Mouse (Mus musculus) neural tube, embryonic 13.5 days (tissue): ENCODE results near the gene Corin. TPM values are rescaled to one million over a fixed set of nuclear protein-coding genes. Genes with fewer than 3 reads are reported as not detected.

Source experiments
- ATAC-seq: fragments of 200-750 bp; cut with Nextera tagmentation; 2 replicates; pipeline ENCODE4 v1.8.0; 2017; ENCODE audit warnings: low read depth, mild to moderate bottlenecking, moderate TSS enrichment, moderate library complexity
- H3K27ac ChIP-seq: fragments of 300-500 bp; sonication (generic); replicated peaks from 2 replicates; pipeline ENCODE4 v1.5.1; 2015; ENCODE audit warnings: moderate library complexity, mild to moderate bottlenecking, inconsistent platforms
- H3K27me3 ChIP-seq: fragments of 300-500 bp; sonication (generic); 2 replicates; pipeline ENCODE4 v1.6.1; 2015; ENCODE audit warnings: mild to moderate bottlenecking, inconsistent platforms
- H3K36me3 ChIP-seq: fragments of 300-500 bp; sonication (generic); 2 replicates; pipeline ENCODE4 v1.6.1; 2015; ENCODE audit warnings: mild to moderate bottlenecking, inconsistent platforms
- H3K4me1 ChIP-seq: fragments of 300-500 bp; sonication (generic); replicated peaks from 2 replicates; pipeline ENCODE4 v1.6.1; 2015; ENCODE audit warnings: inconsistent platforms
- H3K4me2 ChIP-seq: fragments of 300-500 bp; sonication (generic); 2 replicates; pipeline ENCODE4 v1.6.1; 2015; ENCODE audit warnings: inconsistent platforms, mild to moderate bottlenecking, moderate library complexity
- H3K4me3 ChIP-seq: fragments of 300-500 bp; sonication (generic); 2 replicates; pipeline ENCODE4 v1.5.1; 2015; ENCODE audit warnings: mild to moderate bottlenecking, inconsistent platforms
- H3K9ac ChIP-seq: fragments of 300-500 bp; sonication (generic); 2 replicates; pipeline ENCODE4 v1.6.1; 2015; ENCODE audit warnings: moderate library complexity, mild to moderate bottlenecking, inconsistent platforms
- H3K9me3 ChIP-seq: fragments of 300-500 bp; sonication (generic); 2 replicates; pipeline ENCODE4 v1.6.1; 2016; ENCODE audit warnings: inconsistent platforms
- WGBS: fragments of 180-500 bp; shearing (Covaris S2); methylation state at CpG from one replicate; pipeline ENCODE4 v1.1.7; 2015; 5-methylcytosine and 5-hydroxymethylcytosine counted together
- polyA plus RNA-seq: library from polyadenylated mRNA; unstranded; fragments of >200 nt; fragmentation: Nextera tagmentation; extraction: Ambion mirVana; gene quantifications from 2 replicates; pipeline ENCODE4 v1.2.1, GENCODE M21; 2015

The Corin gene
- polyA plus RNA-seq, 1 experiment from 2014 or later: 2.0 TPM

GRCm38 (mm10) chr5:72363838-72364237, 140.4 kb downstream of the Corin start:
- Histone ChIP-seq H3K36me3 (no peaks in the 10 kb centered on the region), H3K4me1 (no peaks in the 10 kb centered on the region), H3K4me2 (no peak overlapping the region), H3K9ac (no peak overlapping the region), H3K27me3 (no peaks in the 10 kb centered on the region), H3K27ac (no peak overlapping the region), H3K9me3 (no peaks in the 10 kb centered on the region), H3K4me3 (no peak overlapping the region)
- 68% methylated on average over 3 of the region's 3 CpGs for WGBS
- ATAC-seq: no peak

- no peak for ATAC-seq
- Histone ChIP-seq H3K9me3 (no peaks in the 10 kb centered on the region), H3K9ac (no peak overlapping the region), H3K4me2 (no peak overlapping the region), H3K4me1 (no peaks in the 10 kb centered on the region), H3K27me3 (no peaks in the 10 kb centered on the region), H3K27ac (no peak overlapping the region), H3K4me3 (no peak overlapping the region), H3K36me3 (no peaks in the 10 kb centered on the region)
- 78% methylated on average over 4 of the region's 4 CpGs for WGBS
Measured at GRCm38 (mm10) chr5:72353746-72354145, 150.5 kb downstream of the Corin start.

GRCm38 (mm10) chr5:72350081-72350758, 154.1 kb downstream of the Corin start:
- Histone ChIP-seq H3K36me3 (no peaks in the 10 kb centered on the region), H3K9ac (no peak overlapping the region), H3K27me3 (no peaks in the 10 kb centered on the region), H3K4me2 (no peak overlapping the region), H3K4me3 (no peak overlapping the region), H3K27ac (no peak overlapping the region), H3K4me1 (no peaks in the 10 kb centered on the region), H3K9me3 (no peaks in the 10 kb centered on the region)
- ATAC-seq: peak; percentile 82
- 32% methylated on average over 5 of the region's 5 CpGs for WGBS

GRCm38 (mm10) chr5:72348591-72348990, 155.7 kb downstream of the Corin start:
- H3K27ac ChIP-seq: no peak overlapping the region
- no peaks in the 10 kb centered on the region for H3K9me3 ChIP-seq
- no peak overlapping the region for H3K9ac ChIP-seq
- ATAC-seq: no peak
- H3K4me1 ChIP-seq: no peaks in the 10 kb centered on the region
- no peaks in the 10 kb centered on the region for H3K27me3 ChIP-seq
- no peaks in the 10 kb centered on the region for H3K36me3 ChIP-seq
- no peak overlapping the region for H3K4me2 ChIP-seq
- no peak overlapping the region for H3K4me3 ChIP-seq
- 66% methylated on average over 2 of the region's 2 CpGs for WGBS

- H3K27ac ChIP-seq: no peak overlapping the region
- no peaks in the 10 kb centered on the region for H3K27me3 ChIP-seq
- H3K36me3 ChIP-seq: no peaks in the 10 kb centered on the region
- WGBS: 82% methylated on average over 5 of the region's 5 CpGs
- no peak for ATAC-seq
- no peak overlapping the region for H3K9ac ChIP-seq
- H3K4me1 ChIP-seq: peaks cover 5% of the 10 kb centered on the region
- no peaks in the 10 kb centered on the region for H3K9me3 ChIP-seq
- no peak overlapping the region for H3K4me2 ChIP-seq
- H3K4me3 ChIP-seq: no peak overlapping the region
Measured at GRCm38 (mm10) chr5:72335873-72336272, 168.4 kb downstream of the Corin start.

- no peak for ATAC-seq
- Histone ChIP-seq H3K36me3 (no peaks in the 10 kb centered on the region), H3K4me1 (peaks cover 11% of the 10 kb centered on the region), H3K4me3 (no peak overlapping the region), H3K27ac (no peak overlapping the region), H3K9me3 (no peaks in the 10 kb centered on the region), H3K9ac (no peak overlapping the region), H3K4me2 (no peak overlapping the region), H3K27me3 (no peaks in the 10 kb centered on the region)
- 92% methylated on average over 10 of the region's 10 CpGs for WGBS
Measured at GRCm38 (mm10) chr5:72332901-72333300, 171.4 kb downstream of the Corin start.

- Histone ChIP-seq H3K36me3 (no peaks in the 10 kb centered on the region), H3K4me1 (peaks cover 11% of the 10 kb centered on the region), H3K4me2 (no peak overlapping the region), H3K27ac (no peak overlapping the region), H3K27me3 (no peaks in the 10 kb centered on the region), H3K9ac (no peak overlapping the region), H3K9me3 (no peaks in the 10 kb centered on the region), H3K4me3 (no peak overlapping the region)
- WGBS: 69% methylated on average over 2 of the region's 2 CpGs
- ATAC-seq: no peak
Measured at GRCm38 (mm10) chr5:72331217-72331616, 173.1 kb downstream of the Corin start.

GRCm38 (mm10) chr5:72330648-72331047, 173.6 kb downstream of the Corin start:
- no peak for ATAC-seq
- no peak overlapping the region for H3K4me3 ChIP-seq
- 45% methylated on average over 11 of the region's 11 CpGs for WGBS

GRCm38 (mm10) chr5:72329453-72329852, 174.8 kb downstream of the Corin start:
- Histone ChIP-seq H3K4me1 (peaks cover 11% of the 10 kb centered on the region), H3K4me2 (no peak overlapping the region), H3K9me3 (no peaks in the 10 kb centered on the region), H3K27ac (no peak overlapping the region), H3K9ac (no peak overlapping the region), H3K4me3 (no peak overlapping the region), H3K27me3 (no peaks in the 10 kb centered on the region), H3K36me3 (no peaks in the 10 kb centered on the region)
- ATAC-seq: no peak
- WGBS: 60% methylated on average over 8 of the region's 8 CpGs

More at GRCm38 (mm10) chr5:72330648-72331047, 173.6 kb downstream of the Corin start:
- Histone ChIP-seq H3K27ac (no peak overlapping the region), H3K4me2 (no peak overlapping the region), H3K4me1 (peaks cover 11% of the 10 kb centered on the region), H3K9me3 (no peaks in the 10 kb centered on the region), H3K9ac (no peak overlapping the region), H3K36me3 (no peaks in the 10 kb centered on the region), H3K27me3 (no peaks in the 10 kb centered on the region)

GRCm38 (mm10) chr5:72315282-72315681, 189.0 kb downstream of the Corin start:
- Histone ChIP-seq H3K27ac (no peak overlapping the region), H3K9me3 (no peaks in the 10 kb centered on the region), H3K4me2 (no peak overlapping the region), H3K36me3 (no peaks in the 10 kb centered on the region), H3K4me3 (no peak overlapping the region), H3K27me3 (no peaks in the 10 kb centered on the region), H3K4me1 (no peaks in the 10 kb centered on the region), H3K9ac (no peak overlapping the region)
- 83% methylated on average over 4 of the region's 4 CpGs for WGBS
- ATAC-seq: no peak

GRCm38 (mm10) chr5:72298418-72299104, 205.7 kb downstream of the Corin start:
- Histone ChIP-seq H3K4me3 (no peak overlapping the region), H3K4me2 (no peak overlapping the region), H3K36me3 (peaks cover 8% of the 10 kb centered on the region), H3K27ac (no peak overlapping the region), H3K9me3 (no peaks in the 10 kb centered on the region), H3K9ac (no peak overlapping the region), H3K27me3 (no peaks in the 10 kb centered on the region), H3K4me1 (no peaks in the 10 kb centered on the region)
- WGBS: 67% methylated on average over 10 of the region's 10 CpGs
- no peak for ATAC-seq

GRCm38 (mm10) chr5:72285077-72285476, 219.2 kb downstream of the Corin start:
- Histone ChIP-seq H3K4me3 (no peak overlapping the region), H3K4me2 (no peak overlapping the region), H3K27me3 (no peaks in the 10 kb centered on the region), H3K27ac (no peak overlapping the region), H3K36me3 (peaks cover 10% of the 10 kb centered on the region), H3K4me1 (peaks cover 7% of the 10 kb centered on the region; the same call in 1 of the 2 replicates), H3K9me3 (no peaks in the 10 kb centered on the region), H3K9ac (no peak overlapping the region)
- ATAC-seq: no peak
- WGBS: over 99% methylated on average over 3 of the region's 3 CpGs
